Mouse (Mus musculus): ENCODE data around the gene Ripor2. TPM values are rescaled to one million over a fixed set of nuclear protein-coding genes. Genes with fewer than 3 reads are reported as not detected.
"Not testable (repeated sequence)": the region's sequence is repeated elsewhere in the genome, so short reads cannot be mapped to it uniquely, and the experiment has no call there.

The Ripor2 gene
- polyA plus RNA-seq, 1 experiment, result 41.4 TPM

DNA sequence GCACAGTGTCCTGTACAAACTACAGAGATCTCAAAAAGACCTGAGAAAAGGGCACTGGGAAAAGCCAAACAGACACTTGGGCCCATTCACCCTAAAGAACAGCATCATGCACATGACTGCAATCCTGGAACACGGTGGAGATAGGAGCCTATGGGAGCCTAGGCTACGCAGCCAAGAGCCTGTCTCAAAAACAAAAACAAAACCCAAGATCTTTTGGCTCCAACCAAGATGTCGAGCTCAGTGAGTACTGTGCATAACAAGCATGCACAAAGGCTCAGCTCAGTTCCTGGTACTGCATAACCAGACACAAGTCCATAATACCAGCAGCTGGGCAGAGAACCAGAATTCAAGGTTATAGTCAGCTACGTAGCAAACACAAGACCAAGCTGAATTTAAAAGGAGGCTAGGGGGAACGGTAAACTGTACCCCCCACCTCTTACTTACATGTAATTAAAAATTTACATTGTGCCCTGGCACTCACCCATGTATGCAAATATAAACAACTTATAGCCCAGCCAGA, 178.4 kb downstream of the Ripor2 start:
- Histone ChIP-seq H3K4me1 (ENCODE audit: control insufficient read depth, insufficient read depth, low read length) (peaks cover 1% of the 10 kb centered on the region), H3K4me3 (replicated peaks; ENCODE audit: control insufficient read depth, low read depth, low read length) (peak overlapping the region; percentile 62), H3K27ac (ENCODE audit: control insufficient read depth, insufficient read depth, low read depth, low read length, poor library complexity) (no peak overlapping the region)
- TF ChIP-seq CTCF (IDR thresholded peaks at IDR 0.05; ENCODE audit: control insufficient read depth, insufficient read depth, low read length) (no peak), POLR2A (IDR thresholded peaks at IDR 0.05; ENCODE audit: borderline replicate concordance, control insufficient read depth, low read depth, low read length) (no peak)
- 59% methylated on average over 5 of the region's 5 CpGs for WGBS

- Histone ChIP-seq H3K4me3 (replicated peaks; ENCODE audit: control insufficient read depth, low read depth, low read length) (peak overlapping the region; percentile 77), H3K4me1 (ENCODE audit: control insufficient read depth, insufficient read depth, low read length) (peaks cover 1% of the 10 kb centered on the region), H3K27ac (ENCODE audit: control insufficient read depth, insufficient read depth, low read depth, low read length, poor library complexity) (peak overlapping the region; percentile 23)
- TF ChIP-seq POLR2A (IDR thresholded peaks at IDR 0.05; ENCODE audit: borderline replicate concordance, control insufficient read depth, low read depth, low read length) (no peak), CTCF (IDR thresholded peaks at IDR 0.05; ENCODE audit: control insufficient read depth, insufficient read depth, low read length) (no peak)
- 4% methylated on average over 10 of the region's 10 CpGs for WGBS
These were observed 179.1 kb downstream of the Ripor2 start for GRCm38 (mm10) chr13:24761083-24761402.

DNA sequence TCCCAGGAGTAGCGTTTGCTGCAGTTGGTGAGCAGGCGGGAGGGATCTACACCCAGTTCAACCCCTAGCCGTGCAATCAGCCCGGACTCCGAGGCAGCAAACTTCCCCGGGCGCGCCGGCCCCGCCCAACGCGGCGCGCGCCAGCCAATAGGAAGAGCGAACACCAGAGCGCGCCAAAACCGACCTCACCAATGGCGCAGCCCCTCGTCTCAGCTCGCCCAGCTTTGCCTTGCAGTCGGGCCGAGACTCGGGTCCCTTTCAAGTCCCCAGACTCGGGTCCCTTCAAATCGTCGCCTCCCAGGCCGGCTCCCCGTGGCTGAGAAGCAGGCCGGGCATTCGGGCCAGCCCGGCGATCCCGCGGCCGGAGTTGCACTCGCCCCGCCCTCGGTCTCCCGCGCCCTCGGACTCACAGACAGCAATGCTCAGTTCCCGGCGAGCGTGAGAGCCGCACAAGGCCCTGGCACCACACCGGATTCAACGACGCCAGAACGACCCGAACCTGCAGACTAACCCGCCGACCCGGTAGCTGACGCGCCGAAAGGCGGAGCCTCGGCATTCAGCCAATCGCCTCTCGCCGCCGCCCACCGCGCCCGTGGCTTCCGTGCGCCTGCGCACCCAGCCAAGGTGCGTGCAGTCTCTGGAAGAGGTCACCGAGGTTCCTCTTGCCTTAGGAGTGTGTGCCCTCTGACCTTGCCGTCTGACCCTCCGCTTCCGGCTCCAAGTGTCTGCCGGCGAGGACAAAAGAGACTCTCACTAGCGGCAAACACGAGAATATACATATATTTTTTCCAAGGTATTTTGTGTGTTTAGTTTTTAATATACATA, 179.6 kb downstream of the Ripor2 start, which contains the start of gene Gmnn:
TSS of gene Gmnn (minus strand) at position 521 of the 825 bp plus-strand sequence.
- H3K4me3 ChIP-seq (replicated peaks; ENCODE audit: control insufficient read depth, low read depth, low read length), result peak within 1 kb of the TSS; percentile 77
- peaks cover 1% of the 10 kb centered on the region for H3K4me1 ChIP-seq (ENCODE audit: control insufficient read depth, insufficient read depth, low read length)
- TF ChIP-seq POLR2A (IDR thresholded peaks at IDR 0.05; ENCODE audit: borderline replicate concordance, control insufficient read depth, low read depth, low read length) (peak; percentile 78), CTCF (IDR thresholded peaks at IDR 0.05; ENCODE audit: control insufficient read depth, insufficient read depth, low read length) (no peak)
- H3K27ac ChIP-seq (ENCODE audit: control insufficient read depth, insufficient read depth, low read depth, low read length, poor library complexity), result peak within 1 kb of the TSS; percentile 92
- under 1% methylated on average over 79 of the region's 79 CpGs for WGBS

GRCm38 (mm10) chr13:24762254-24762653, 180.3 kb downstream of the Ripor2 start:
- 8% methylated on average over 4 of the region's 4 CpGs for WGBS
- peaks cover 1% of the 10 kb centered on the region for H3K4me1 ChIP-seq (ENCODE audit: control insufficient read depth, insufficient read depth, low read length)
- no peak overlapping the region for H3K27ac ChIP-seq (ENCODE audit: control insufficient read depth, insufficient read depth, low read depth, low read length, poor library complexity)
- peak overlapping the region; percentile 77 for H3K4me3 ChIP-seq (replicated peaks; ENCODE audit: control insufficient read depth, low read depth, low read length)
- TF ChIP-seq CTCF (IDR thresholded peaks at IDR 0.05; ENCODE audit: control insufficient read depth, insufficient read depth, low read length) (no peak), POLR2A (IDR thresholded peaks at IDR 0.05; ENCODE audit: borderline replicate concordance, control insufficient read depth, low read depth, low read length) (no peak)

GRCm38 (mm10) chr13:24767809-24768208, 185.8 kb downstream of the Ripor2 start:
- not testable (repeated sequence) for H3K4me1 ChIP-seq (ENCODE audit: control insufficient read depth, insufficient read depth, low read length); H3K27ac ChIP-seq (ENCODE audit: control insufficient read depth, insufficient read depth, low read depth, low read length, poor library complexity); H3K4me3 ChIP-seq (replicated peaks; ENCODE audit: control insufficient read depth, low read depth, low read length)
- 59% methylated on average over 4 of the region's 4 CpGs for WGBS

DNA sequence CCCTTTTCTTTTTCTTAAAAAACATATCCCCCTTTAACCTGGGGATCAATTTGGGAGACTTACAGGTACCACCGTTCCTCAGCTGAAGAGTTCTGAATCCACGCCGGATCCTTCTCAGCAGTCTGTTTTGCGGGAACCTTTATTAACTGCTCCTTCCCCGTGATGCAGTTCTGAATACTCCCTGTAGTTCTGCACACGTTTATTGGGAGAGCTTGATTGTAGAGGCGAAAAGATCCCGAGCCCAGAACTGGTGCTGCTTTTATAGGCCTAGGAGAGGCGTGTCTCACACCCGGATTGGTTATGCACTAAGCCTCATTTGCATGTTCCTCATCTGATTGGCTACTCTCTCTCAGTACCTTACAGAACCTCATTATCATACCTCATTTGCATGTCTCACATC, 189.5 kb downstream of the Ripor2 start:
- WGBS, result 94% methylated on average over 10 of the region's 10 CpGs
- H3K4me1 ChIP-seq (ENCODE audit: control insufficient read depth, insufficient read depth, low read length); H3K27ac ChIP-seq (ENCODE audit: control insufficient read depth, insufficient read depth, low read depth, low read length, poor library complexity); H3K4me3 ChIP-seq (replicated peaks; ENCODE audit: control insufficient read depth, low read depth, low read length): not testable (repeated sequence)

GRCm38 (mm10) chr13:24776146-24776844, 194.3 kb downstream of the Ripor2 start:
- TF ChIP-seq POLR2A (IDR thresholded peaks at IDR 0.05; ENCODE audit: borderline replicate concordance, control insufficient read depth, low read depth, low read length) (no peak), CTCF (IDR thresholded peaks at IDR 0.05; ENCODE audit: control insufficient read depth, insufficient read depth, low read length) (peak; percentile 84)
- no peaks in the 10 kb centered on the region for H3K4me1 ChIP-seq (ENCODE audit: control insufficient read depth, insufficient read depth, low read length)
- H3K4me3 ChIP-seq (replicated peaks; ENCODE audit: control insufficient read depth, low read depth, low read length), result no peak overlapping the region
- H3K27ac ChIP-seq (ENCODE audit: control insufficient read depth, insufficient read depth, low read depth, low read length, poor library complexity), result no peak overlapping the region
- 43% methylated on average over 7 of the region's 7 CpGs for WGBS

GRCm38 (mm10) chr13:24778026-24778425, 196.0 kb downstream of the Ripor2 start:
- no peak overlapping the region for H3K27ac ChIP-seq (ENCODE audit: control insufficient read depth, insufficient read depth, low read depth, low read length, poor library complexity)
- no peaks in the 10 kb centered on the region for H3K4me1 ChIP-seq (ENCODE audit: control insufficient read depth, insufficient read depth, low read length)
- no peak overlapping the region for H3K4me3 ChIP-seq (replicated peaks; ENCODE audit: control insufficient read depth, low read depth, low read length)
- TF ChIP-seq CTCF (IDR thresholded peaks at IDR 0.05; ENCODE audit: control insufficient read depth, insufficient read depth, low read length), result no peak
- TF ChIP-seq POLR2A (IDR thresholded peaks at IDR 0.05; ENCODE audit: borderline replicate concordance, control insufficient read depth, low read depth, low read length), result no peak
- WGBS, result 80% methylated on average over 2 of the region's 2 CpGs

All from bone marrow, adult 2 months (tissue).